Mouse (Mus musculus) liver, postnatal 0 days (tissue): ENCODE measurements around the gene Kmt2b.

Experiments
- CTCF ChIP-seq: sonication (generic); IDR thresholded peaks from 2 replicates; pipeline ENCODE4 v1.5.1; 2016; ENCODE audit warnings: antibody characterized with exemption, low read depth
- EP300 ChIP-seq: IDR thresholded peaks from 2 replicates; pipeline ENCODE4 v1.6.1; 2016; ENCODE audit warnings: antibody characterized with exemption, low read depth, mild to moderate bottlenecking

DNA sequence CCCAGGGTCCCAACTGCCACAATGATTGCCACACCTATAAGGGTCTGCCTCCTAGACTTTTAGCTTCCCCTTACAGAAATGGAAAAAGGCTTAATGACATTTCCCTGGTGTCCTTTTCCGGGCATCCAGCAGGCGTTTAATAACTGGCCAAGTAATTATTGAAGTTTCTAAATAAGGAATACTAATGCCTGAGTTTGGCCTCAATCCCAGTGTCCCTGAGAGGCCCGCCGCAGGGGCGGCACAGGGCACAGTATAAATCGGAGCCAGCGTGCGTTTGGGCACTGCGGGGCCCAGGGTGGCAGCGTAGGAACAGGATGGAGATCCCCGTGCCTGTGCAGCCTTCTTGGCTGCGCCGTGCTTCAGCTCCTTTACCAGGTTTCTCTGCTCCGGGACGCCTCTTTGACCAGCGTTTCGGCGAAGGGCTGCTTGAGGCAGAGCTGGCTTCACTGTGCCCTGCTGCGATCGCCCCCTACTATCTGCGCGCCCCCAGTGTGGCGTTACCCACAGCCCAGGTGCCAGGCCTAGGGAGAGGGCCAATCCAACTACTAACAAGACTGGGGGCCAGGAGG lies 35.4 kb downstream of the Kmt2b start:
- TF ChIP-seq EP300 (no peak), CTCF (no peak)
